Mouse (Mus musculus) lung, adult 2 months (tissue): ENCODE data around the gene Cyb561d2. TPM values are rescaled to one million over a fixed set of nuclear protein-coding genes. Genes with fewer than 3 reads are reported as not detected.

Source experiments
- DNase-seq: peaks from one replicate; pipeline ENCODE4 v3.0.0; 2022
- H3K4me1 ChIP-seq: fragments of 200-500 bp; 2 replicates; pipeline ENCODE4 v1.6.1; 2011; ENCODE audit warnings: low read length; ENCODE audit not compliant: control insufficient read depth, insufficient read depth
- H3K4me3 ChIP-seq: fragments of 200-500 bp; replicated peaks from 2 replicates; pipeline ENCODE3; 2011; ENCODE audit warnings: low read depth, mild to moderate bottlenecking, control low read depth, low read length; ENCODE audit errors: extremely low read depth
- CTCF ChIP-seq: fragments of 200-500 bp; IDR thresholded peaks from 2 replicates; pipeline ENCODE4 v1.5.1; 2011; ENCODE audit warnings: mild to moderate bottlenecking, low read length, control low read depth; ENCODE audit not compliant: insufficient read depth
- POLR2A ChIP-seq: fragments of 200-500 bp; IDR thresholded peaks from 2 replicates; pipeline ENCODE4 v1.6.1; 2011; ENCODE audit warnings: low read depth, mild to moderate bottlenecking, control low read depth, low read length, borderline replicate concordance; ENCODE audit errors: extremely low read depth
- WGBS: fragments of 180-500 bp; shearing (Covaris S2); methylation state at CpG from one replicate; pipeline ENCODE4 v1.1.7; 2018; 5-methylcytosine and 5-hydroxymethylcytosine counted together
- polyA plus RNA-seq: library from polyadenylated mRNA; depleted of rRNA; stranded (reverse); fragments of >200 nt; gene quantifications from 2 replicates; pipeline ENCODE4 v1.2.3, GENCODE M21; 2012

Cyb561d2 gene
- polyA plus RNA-seq, 1 experiment: 37.1 TPM

- H3K4me1 ChIP-seq: peaks cover 19% of the 10 kb centered on the region
- no peak overlapping the region for H3K4me3 ChIP-seq
- no peak for TF ChIP-seq POLR2A
- TF ChIP-seq CTCF: no peak
- DNase-seq: no peak
- 55% methylated on average over 23 of the region's 23 CpGs for WGBS
Measured at GRCm38 (mm10) chr9:107550491-107551116, 8.6 kb upstream of the Cyb561d2 start.

GRCm38 (mm10) chr9:107549297-107550074 is 7.5 kb upstream of the Cyb561d2 start:
- Histone ChIP-seq H3K4me1 (peaks cover 19% of the 10 kb centered on the region), H3K4me3 (no peak overlapping the region)
- TF ChIP-seq POLR2A (no peak), CTCF (no peak)
- 84% methylated on average over 20 of the region's 20 CpGs for WGBS
- DNase-seq: no peak

- no peak for TF ChIP-seq CTCF
- no peak for TF ChIP-seq POLR2A
- DNase-seq: no peak
- Histone ChIP-seq H3K4me1 (peaks cover 18% of the 10 kb centered on the region), H3K4me3 (no peak overlapping the region)
- WGBS: 91% methylated on average over 10 of the region's 10 CpGs
Measured at GRCm38 (mm10) chr9:107548820-107549219, 6.8 kb upstream of the Cyb561d2 start.

GRCm38 (mm10) chr9:107547957-107548356 is 6.0 kb upstream of the Cyb561d2 start:
- TF ChIP-seq POLR2A: no peak
- peaks cover 15% of the 10 kb centered on the region for H3K4me1 ChIP-seq
- H3K4me3 ChIP-seq: no peak overlapping the region
- no peak for DNase-seq
- 71% methylated on average over 5 of the region's 5 CpGs for WGBS

- H3K4me1 ChIP-seq: peaks cover 18% of the 10 kb centered on the region
- 9% methylated on average over 20 of the region's 20 CpGs for WGBS
- H3K4me3 ChIP-seq: no peak within 1 kb of the TSS
- no peak for TF ChIP-seq CTCF
- no peak for TF ChIP-seq POLR2A
- peak; percentile 82 for DNase-seq
Measured at GRCm38 (mm10) chr9:107547026-107547425, 5.0 kb upstream of the Cyb561d2 start, which contains the start of gene Zmynd10. Zmynd10 (plus strand) TSS chr9:107547298.

- DNase-seq: peak; percentile 72
- WGBS: 12% methylated on average over 3 of the region's 3 CpGs
- TF ChIP-seq CTCF (peak; percentile 87), POLR2A (no peak)
- H3K4me1 ChIP-seq: peaks cover 10% of the 10 kb centered on the region
- no peak overlapping the region for H3K4me3 ChIP-seq
Measured at GRCm38 (mm10) chr9:107545602-107546001, 3.6 kb upstream of the Cyb561d2 start.

- 84% methylated on average over 10 of the region's 10 CpGs for WGBS
- Histone ChIP-seq H3K4me1 (peaks cover 9% of the 10 kb centered on the region; the same call in 1 of the 2 replicates), H3K4me3 (no peak overlapping the region)
- TF ChIP-seq POLR2A (no peak), CTCF (no peak)
- DNase-seq: no peak
Measured at GRCm38 (mm10) chr9:107545199-107545598, 3.2 kb upstream of the Cyb561d2 start.

GRCm38 (mm10) chr9:107544729-107545128 is 2.7 kb upstream of the Cyb561d2 start:
- no peak for DNase-seq
- peaks cover 9% of the 10 kb centered on the region; the same call in 1 of the 2 replicates for H3K4me1 ChIP-seq
- WGBS: 92% methylated on average over 12 of the region's 12 CpGs
- TF ChIP-seq CTCF: no peak
- no peak for TF ChIP-seq POLR2A
- no peak overlapping the region for H3K4me3 ChIP-seq

- TF ChIP-seq POLR2A (no peak), CTCF (no peak)
- no peak for DNase-seq
- peaks cover 9% of the 10 kb centered on the region; the same call in 1 of the 2 replicates for H3K4me1 ChIP-seq
- WGBS: 94% methylated on average over 17 of the region's 17 CpGs
- no peak overlapping the region for H3K4me3 ChIP-seq
Measured at GRCm38 (mm10) chr9:107544196-107544700, 2.3 kb upstream of the Cyb561d2 start.

- TF ChIP-seq POLR2A (no peak), CTCF (no peak)
- H3K4me1 ChIP-seq: peaks cover 9% of the 10 kb centered on the region; the same call in 1 of the 2 replicates
- no peak overlapping the region for H3K4me3 ChIP-seq
- 88% methylated on average over 11 of the region's 11 CpGs for WGBS
- no peak for DNase-seq
Measured at GRCm38 (mm10) chr9:107543299-107543698, 1.3 kb upstream of the Cyb561d2 start.
